Mouse (Mus musculus): ENCODE measurements around the gene Dennd1b. TPM values are rescaled to one million over a fixed set of nuclear protein-coding genes. Genes with fewer than 3 reads are reported as not detected.

Gene Dennd1b
- polyA plus RNA-seq, 1 experiment: 25.8 TPM

GRCm38 (mm10) chr1:138992384-138993138 is 29.3 kb downstream of the Dennd1b start:
- Histone ChIP-seq H3K9ac (ENCODE audit: low read depth, poor library complexity, severe bottlenecking) (no peak overlapping the region), H3K4me3 (ENCODE audit: low read depth, low read length) (no peak overlapping the region), H3K27me3 (ENCODE audit: control insufficient read depth, insufficient read depth, low read length, poor library complexity, severe bottlenecking) (no peaks in the 10 kb centered on the region), H3K9me3 (replicated peaks; ENCODE audit: control insufficient read depth, insufficient read depth, low read length, poor library complexity, severe bottlenecking) (0 out of 2 replicates have a peak, but pooled peaks cover 2% of the 10 kb centered on the region), H3K36me3 (ENCODE audit: control insufficient read depth, insufficient read depth, low read length, poor library complexity, severe bottlenecking) (no peaks in the 10 kb centered on the region), H3K27ac (ENCODE audit: insufficient read depth, low read length) (no peak overlapping the region), H3K4me1 (ENCODE audit: control insufficient read depth, insufficient read depth, low read length) (no peaks in the 10 kb centered on the region)
- TF ChIP-seq POLR2A (IDR thresholded peaks at IDR 0.05; ENCODE audit: insufficient read depth, low read length) (no peak), CTCF (IDR thresholded peaks at IDR 0.05; ENCODE audit: low read depth, low read length) (no peak), EP300 (IDR thresholded peaks at IDR 0.05; ENCODE audit: insufficient read depth, low read depth, low read length) (no peak)

- Histone ChIP-seq H3K27ac (ENCODE audit: insufficient read depth, low read length) (no peak overlapping the region), H3K9ac (ENCODE audit: low read depth, poor library complexity, severe bottlenecking) (no peak overlapping the region), H3K27me3 (ENCODE audit: control insufficient read depth, insufficient read depth, low read length, poor library complexity, severe bottlenecking) (no peaks in the 10 kb centered on the region), H3K4me3 (ENCODE audit: low read depth, low read length) (no peak overlapping the region), H3K4me1 (ENCODE audit: control insufficient read depth, insufficient read depth, low read length) (no peaks in the 10 kb centered on the region), H3K9me3 (replicated peaks; ENCODE audit: control insufficient read depth, insufficient read depth, low read length, poor library complexity, severe bottlenecking) (0 out of 2 replicates have a peak, but pooled peaks cover 2% of the 10 kb centered on the region), H3K36me3 (ENCODE audit: control insufficient read depth, insufficient read depth, low read length, poor library complexity, severe bottlenecking) (no peaks in the 10 kb centered on the region)
- TF ChIP-seq POLR2A (IDR thresholded peaks at IDR 0.05; ENCODE audit: insufficient read depth, low read length) (no peak), EP300 (IDR thresholded peaks at IDR 0.05; ENCODE audit: insufficient read depth, low read depth, low read length) (no peak), CTCF (IDR thresholded peaks at IDR 0.05; ENCODE audit: low read depth, low read length) (no peak)
Measured at GRCm38 (mm10) chr1:138995621-138996380, 32.6 kb downstream of the Dennd1b start.

GRCm38 (mm10) chr1:138996663-138997062 is 33.4 kb downstream of the Dennd1b start:
- Histone ChIP-seq H3K27me3 (ENCODE audit: control insufficient read depth, insufficient read depth, low read length, poor library complexity, severe bottlenecking) (no peaks in the 10 kb centered on the region), H3K4me3 (ENCODE audit: low read depth, low read length) (no peak overlapping the region), H3K27ac (ENCODE audit: insufficient read depth, low read length) (no peak overlapping the region), H3K9me3 (replicated peaks; ENCODE audit: control insufficient read depth, insufficient read depth, low read length, poor library complexity, severe bottlenecking) (0 out of 2 replicates have a peak, but pooled peaks cover 2% of the 10 kb centered on the region), H3K36me3 (ENCODE audit: control insufficient read depth, insufficient read depth, low read length, poor library complexity, severe bottlenecking) (no peaks in the 10 kb centered on the region), H3K9ac (ENCODE audit: low read depth, poor library complexity, severe bottlenecking) (no peak overlapping the region), H3K4me1 (ENCODE audit: control insufficient read depth, insufficient read depth, low read length) (no peaks in the 10 kb centered on the region)
- TF ChIP-seq POLR2A (IDR thresholded peaks at IDR 0.05; ENCODE audit: insufficient read depth, low read length): no peak
- TF ChIP-seq CTCF (IDR thresholded peaks at IDR 0.05; ENCODE audit: low read depth, low read length): no peak
- no peak for TF ChIP-seq EP300 (IDR thresholded peaks at IDR 0.05; ENCODE audit: insufficient read depth, low read depth, low read length)

- Histone ChIP-seq H3K9ac (ENCODE audit: low read depth, poor library complexity, severe bottlenecking) (no peak overlapping the region), H3K9me3 (replicated peaks; ENCODE audit: control insufficient read depth, insufficient read depth, low read length, poor library complexity, severe bottlenecking) (no peaks in the 10 kb centered on the region), H3K36me3 (ENCODE audit: control insufficient read depth, insufficient read depth, low read length, poor library complexity, severe bottlenecking) (no peaks in the 10 kb centered on the region), H3K4me3 (ENCODE audit: low read depth, low read length) (no peak overlapping the region), H3K4me1 (ENCODE audit: control insufficient read depth, insufficient read depth, low read length) (no peaks in the 10 kb centered on the region), H3K27ac (ENCODE audit: insufficient read depth, low read length) (no peak overlapping the region), H3K27me3 (ENCODE audit: control insufficient read depth, insufficient read depth, low read length, poor library complexity, severe bottlenecking) (no peaks in the 10 kb centered on the region)
- no peak for TF ChIP-seq EP300 (IDR thresholded peaks at IDR 0.05; ENCODE audit: insufficient read depth, low read depth, low read length)
- TF ChIP-seq CTCF (IDR thresholded peaks at IDR 0.05; ENCODE audit: low read depth, low read length): no peak
- TF ChIP-seq POLR2A (IDR thresholded peaks at IDR 0.05; ENCODE audit: insufficient read depth, low read length): no peak
Measured at GRCm38 (mm10) chr1:139000675-139001379, 37.6 kb downstream of the Dennd1b start.

- Histone ChIP-seq H3K27me3 (ENCODE audit: control insufficient read depth, insufficient read depth, low read length, poor library complexity, severe bottlenecking) (no peaks in the 10 kb centered on the region), H3K9ac (ENCODE audit: low read depth, poor library complexity, severe bottlenecking) (no peak overlapping the region), H3K4me1 (ENCODE audit: control insufficient read depth, insufficient read depth, low read length) (no peaks in the 10 kb centered on the region), H3K9me3 (replicated peaks; ENCODE audit: control insufficient read depth, insufficient read depth, low read length, poor library complexity, severe bottlenecking) (no peaks in the 10 kb centered on the region), H3K27ac (ENCODE audit: insufficient read depth, low read length) (no peak overlapping the region), H3K36me3 (ENCODE audit: control insufficient read depth, insufficient read depth, low read length, poor library complexity, severe bottlenecking) (no peaks in the 10 kb centered on the region), H3K4me3 (ENCODE audit: low read depth, low read length) (no peak overlapping the region)
- TF ChIP-seq EP300 (IDR thresholded peaks at IDR 0.05; ENCODE audit: insufficient read depth, low read depth, low read length) (no peak), CTCF (IDR thresholded peaks at IDR 0.05; ENCODE audit: low read depth, low read length) (no peak), POLR2A (IDR thresholded peaks at IDR 0.05; ENCODE audit: insufficient read depth, low read length) (no peak)
Measured at GRCm38 (mm10) chr1:139003503-139003902, 40.3 kb downstream of the Dennd1b start.
